Mouse (Mus musculus): ENCODE data around the gene Acox3. TPM values are rescaled to one million over a fixed set of nuclear protein-coding genes. Genes with fewer than 3 reads are reported as not detected.

The Acox3 gene
- total RNA-seq (2021): 10 to 100 TPM; 56.9 to 62.1 TPM
- polyA plus RNA-seq (2012; rRNA removed): 58.2 and 60.7 TPM in 2 replicates
- long read RNA-seq, transcript Acox3-202 (19 exons, 3,976 nt): major isoform, 9 of 24 reads
- long read RNA-seq, partial matches to known transcripts: 5 of 24 reads
- long read RNA-seq, other reads (novel, unspliced or antisense): 9 of 24 reads

DNA sequence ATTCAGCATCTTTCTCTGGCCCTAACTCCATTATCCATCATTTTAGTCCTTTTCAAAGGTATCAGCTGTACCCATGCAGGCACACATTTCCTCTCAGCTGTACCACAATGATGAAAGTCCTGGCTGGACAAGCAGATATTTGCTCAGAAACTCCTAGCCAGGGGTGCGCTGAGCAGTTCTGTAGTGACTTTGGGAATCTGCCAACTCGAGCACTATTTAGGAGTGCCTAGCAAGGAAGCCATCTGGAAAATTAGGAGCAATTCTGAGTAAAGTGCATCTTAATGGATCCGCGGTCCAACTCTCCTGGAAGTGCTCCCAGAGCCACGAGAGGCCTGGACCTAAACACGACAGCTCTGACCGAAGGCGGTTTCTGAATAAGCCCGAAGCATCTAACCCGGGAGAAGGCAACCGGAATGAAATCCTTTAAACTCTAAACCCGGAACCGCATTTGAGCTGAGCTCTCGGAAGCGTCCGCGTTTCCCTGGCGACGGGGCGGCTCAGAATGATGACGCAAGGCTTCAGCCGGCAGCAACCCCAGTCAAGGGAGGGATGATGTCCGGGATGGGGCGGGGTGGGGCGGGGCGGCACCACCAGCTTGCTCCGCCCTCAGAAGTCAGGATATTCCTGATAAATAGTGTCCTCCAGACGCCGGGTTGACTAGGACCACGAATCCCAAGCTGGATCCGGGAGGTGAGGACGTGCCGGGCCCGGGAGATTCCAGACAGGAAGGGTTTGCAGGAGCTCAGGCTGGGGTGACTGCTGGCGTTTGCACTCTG lies at the start of gene Acox3:
TSS of gene Acox3 (plus strand) at position 596 of the 776 bp plus-strand sequence.
- peak; percentile 97 for DNase-seq

DNA sequence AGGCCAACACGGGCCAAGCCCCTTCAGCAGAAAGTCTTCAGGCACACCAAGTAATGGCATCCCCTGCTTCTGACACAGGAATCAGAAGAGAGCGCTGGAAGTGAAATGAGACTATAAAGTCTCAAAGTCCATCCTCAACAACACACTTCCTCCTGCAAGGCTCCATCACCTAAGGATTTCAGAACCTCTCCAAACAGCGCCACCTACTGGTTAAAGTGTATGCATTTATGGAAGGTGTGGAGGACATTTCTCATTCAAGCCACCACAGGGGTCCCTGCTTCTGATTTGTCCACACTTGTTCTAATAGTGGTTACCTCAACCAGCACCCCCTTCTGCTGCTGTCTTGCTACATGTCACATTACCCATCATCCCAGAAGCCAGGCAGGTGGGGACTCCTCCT lies 46.6 kb upstream of the Acox3 start:
- DNase-seq: no peak

DNA sequence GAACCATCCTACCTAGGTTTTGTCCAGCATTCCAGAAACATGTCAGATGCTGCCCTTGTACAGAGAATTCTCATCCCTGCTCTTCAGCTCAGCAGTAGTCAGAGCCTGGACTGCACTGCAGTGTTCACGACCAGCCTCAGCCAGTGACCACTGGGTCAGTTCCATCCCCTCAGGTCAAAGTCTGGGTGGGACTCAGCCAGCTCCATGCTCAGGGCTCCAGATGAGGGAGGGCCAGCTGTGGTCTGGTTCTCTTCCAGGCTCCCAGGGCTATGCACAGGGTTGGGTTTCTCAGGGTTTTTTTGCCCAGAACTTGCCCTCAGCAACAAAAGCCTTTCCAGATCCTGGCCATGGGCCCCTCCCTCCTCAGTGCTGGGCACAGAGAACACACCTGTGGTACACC lies 45.4 kb upstream of the Acox3 start:
- DNase-seq: no peak

DNA sequence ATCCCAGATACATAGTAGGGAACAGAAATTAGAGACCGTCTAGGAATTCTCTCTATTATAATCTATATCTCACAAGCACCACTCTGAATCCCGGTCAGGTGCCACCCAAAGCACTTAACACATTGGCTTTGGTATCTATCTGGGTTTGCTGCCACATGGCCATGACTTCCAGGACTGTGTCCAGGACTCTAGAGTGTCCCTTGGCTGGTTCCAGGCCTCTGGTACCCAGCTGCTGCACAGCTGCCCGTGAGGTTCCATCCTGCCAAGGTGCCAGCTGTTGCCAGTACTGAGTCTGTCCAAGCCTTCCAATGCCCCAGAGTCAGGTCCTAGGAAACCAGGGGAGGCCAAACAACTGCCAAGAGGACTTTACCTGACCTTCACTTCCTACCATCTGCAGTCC lies 44.8 kb upstream of the Acox3 start:
- DNase-seq: no peak

DNA sequence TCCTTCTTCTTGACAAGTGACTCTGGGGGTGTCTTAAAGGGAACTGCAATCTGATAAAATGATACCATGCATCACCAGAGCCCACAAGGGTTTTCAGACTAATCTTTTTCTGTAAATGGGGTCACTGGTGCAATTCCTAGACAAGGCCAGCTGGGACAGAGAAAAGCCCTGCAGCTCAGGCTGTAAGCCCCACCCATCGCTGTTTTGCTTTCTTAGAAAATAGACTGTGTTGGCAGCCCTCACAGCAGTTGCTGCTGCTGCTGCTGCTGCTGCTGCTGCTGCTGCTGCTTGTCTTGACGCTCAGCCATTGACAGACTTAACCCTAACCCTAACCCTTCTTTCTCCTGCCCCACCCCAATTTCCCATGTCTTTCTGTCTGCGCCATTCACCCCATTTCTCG lies 43.3 kb upstream of the Acox3 start:
- no peak for DNase-seq

DNA sequence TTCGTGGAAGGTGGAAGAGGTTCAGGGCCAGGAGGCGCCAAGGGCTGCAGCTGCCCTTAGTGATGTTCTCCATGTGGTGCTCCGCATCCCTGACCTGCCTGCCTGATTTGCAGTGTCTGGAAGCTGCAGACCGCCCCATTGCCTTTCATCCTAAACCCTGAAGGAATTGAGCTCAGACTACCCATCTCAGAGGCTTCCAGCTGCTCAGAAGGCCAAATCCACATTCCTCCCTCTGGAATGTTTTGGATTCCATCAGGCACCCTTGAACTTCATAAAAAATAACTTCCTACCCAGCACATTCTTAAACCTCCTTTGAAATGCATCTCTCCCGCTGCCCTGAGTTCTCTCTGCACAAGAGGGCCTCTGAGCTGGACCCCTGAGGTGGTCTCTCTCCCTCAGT lies 42.3 kb upstream of the Acox3 start:
- DNase-seq: no peak

DNA sequence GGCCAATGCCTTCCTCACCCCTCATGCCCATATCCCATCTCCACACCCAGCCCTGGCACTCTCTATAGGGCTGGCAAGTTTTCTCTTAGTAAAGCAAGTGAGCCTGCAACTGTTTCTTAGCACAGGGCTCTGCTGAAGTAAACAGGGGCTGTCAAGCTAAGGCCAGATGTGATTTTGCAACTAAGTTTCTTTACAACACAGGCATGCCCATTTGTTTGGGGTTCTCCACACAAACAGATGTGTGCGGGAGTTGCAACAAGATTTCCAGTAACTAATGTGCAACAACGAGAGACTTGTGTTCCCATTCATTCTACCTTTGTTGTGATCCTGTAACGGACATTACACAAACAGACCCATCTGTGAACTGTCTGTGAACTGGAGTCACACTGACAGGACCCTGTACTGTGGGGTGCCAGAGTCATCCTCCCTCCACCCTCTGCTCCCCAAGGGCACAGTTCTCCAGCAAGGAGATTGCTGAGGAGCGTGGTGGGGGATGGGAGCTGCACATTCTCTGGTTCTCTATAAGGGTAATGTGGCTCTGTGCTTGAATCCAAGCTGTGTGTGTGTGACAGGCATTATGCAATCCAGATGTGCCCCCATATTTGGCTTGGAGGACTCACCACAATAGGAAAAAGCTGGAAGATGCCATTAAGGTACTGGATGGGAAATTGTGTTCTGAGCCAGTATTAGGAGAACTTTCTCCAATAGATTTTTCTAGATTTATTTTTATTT lies 41.6 kb upstream of the Acox3 start:
- no peak for DNase-seq

DNA sequence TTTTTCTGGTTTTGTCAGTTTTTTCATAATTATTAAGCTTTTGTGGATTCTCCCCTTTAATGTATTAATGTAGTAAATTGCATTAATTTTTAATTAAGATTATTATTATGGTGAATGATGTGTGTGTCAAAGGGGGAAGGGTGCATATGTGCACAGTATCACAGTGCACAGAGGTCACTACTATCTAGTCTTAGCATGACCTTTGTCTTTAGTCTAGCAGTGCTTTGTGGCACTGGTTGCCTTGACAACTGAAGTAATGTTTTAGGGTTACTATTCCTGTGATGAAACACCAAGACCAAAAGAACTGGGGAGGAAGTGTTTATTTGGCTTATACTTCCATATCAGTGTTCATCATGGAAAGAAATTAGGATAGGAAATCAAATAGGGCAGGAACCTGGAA lies 36.7 kb upstream of the Acox3 start:
- DNase-seq: no peak

DNA sequence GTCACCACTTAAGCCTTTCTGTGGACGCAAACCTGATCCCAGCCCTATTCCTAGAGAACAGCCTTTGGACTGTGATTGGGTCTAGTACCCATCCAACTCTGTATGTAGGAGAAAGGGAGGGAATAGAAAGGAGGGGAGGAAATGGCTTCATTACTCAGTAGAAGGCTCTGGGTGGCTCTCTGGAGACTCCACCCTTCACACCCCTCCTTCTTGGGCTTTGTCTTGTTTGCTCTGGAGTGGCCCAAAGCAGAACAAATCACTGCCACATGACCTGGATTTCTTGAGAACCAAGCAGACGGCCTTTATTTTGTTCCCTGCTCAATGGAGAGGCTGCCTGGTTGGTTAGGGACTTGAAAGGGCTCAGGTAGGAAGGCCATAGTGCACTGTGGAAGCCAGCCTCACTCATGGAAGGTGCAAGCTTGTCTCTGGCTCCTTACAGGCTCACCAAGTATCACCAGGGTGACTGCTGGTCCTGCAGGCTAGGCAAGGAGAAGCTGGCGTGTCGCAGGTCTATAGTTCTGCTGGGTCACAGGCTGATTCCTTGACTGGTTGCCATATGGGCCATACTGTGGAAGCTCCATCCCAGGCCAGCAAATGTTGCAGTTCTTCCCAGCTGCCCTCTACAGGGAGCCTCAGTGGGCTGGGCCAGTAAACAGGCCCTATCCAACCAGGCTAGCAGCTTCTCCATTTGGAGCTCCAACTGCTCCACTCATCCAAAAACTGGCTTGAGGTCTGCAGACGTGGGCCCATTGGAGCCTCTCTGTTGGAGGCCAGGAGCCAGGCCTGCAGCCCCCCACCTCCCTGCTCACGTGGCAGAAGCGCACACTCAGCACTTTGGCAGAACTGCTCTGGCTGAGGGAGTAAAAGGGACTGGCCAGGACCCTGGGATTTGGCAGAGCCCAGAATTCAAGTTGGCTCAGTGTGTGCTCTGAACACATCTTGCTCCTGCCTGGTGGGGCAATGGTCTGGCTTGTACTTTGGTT lies 30.7 kb upstream of the Acox3 start:
- no peak for DNase-seq

DNA sequence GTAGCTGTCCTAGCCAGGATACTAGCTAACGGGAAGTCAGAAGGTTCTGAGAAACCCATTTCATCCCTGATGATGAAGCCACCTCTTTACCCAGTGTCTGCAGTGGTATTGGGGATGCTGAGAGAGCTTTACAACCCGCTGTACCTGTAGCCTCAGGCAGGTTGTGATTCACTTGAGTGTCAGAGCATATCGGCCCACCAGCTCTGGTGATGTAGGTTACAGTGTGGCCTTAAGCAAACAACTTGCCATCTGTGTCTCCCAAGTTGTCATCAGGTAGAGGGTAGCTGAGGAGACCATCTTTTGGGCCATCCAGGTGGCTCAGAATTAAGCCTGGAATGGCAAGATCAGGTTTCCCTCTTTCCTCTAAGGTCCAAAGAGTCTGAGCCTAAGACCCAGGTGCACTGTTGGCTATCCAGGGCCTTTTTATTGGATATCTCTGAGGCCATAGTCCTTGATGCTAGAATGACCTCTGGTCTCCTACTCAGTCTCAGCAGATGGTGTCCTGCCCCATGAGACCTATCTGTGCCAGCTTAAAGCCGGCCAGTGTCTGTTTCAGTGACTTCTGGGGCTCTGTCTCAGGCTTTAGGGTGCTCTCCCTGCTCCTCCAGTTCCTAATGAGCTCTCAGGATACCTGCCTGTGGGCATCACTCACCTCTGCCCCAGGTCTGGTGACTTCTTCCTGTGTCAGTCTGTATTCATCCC lies 29.9 kb upstream of the Acox3 start:
- no peak for DNase-seq

DNA sequence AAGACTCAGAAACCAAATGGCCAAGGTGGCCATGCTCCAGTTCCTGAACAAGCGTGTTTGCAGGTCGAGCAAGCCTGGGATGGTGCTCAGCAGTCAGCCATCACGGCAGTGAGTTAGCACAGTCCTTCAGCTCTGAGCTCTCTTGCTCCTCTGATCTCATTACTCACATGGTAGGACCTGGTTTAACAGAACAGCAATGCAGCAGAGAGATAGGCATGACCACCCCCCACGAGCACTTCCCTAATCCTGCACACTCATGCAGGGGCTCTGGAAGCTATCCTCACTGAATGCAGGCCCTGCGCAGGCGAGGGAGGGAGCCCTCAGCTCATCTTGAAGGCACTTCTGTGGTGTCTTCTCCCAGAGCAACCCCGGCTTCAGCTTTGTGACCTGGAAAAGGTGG lies 26.4 kb upstream of the Acox3 start:
- no peak for DNase-seq

DNA sequence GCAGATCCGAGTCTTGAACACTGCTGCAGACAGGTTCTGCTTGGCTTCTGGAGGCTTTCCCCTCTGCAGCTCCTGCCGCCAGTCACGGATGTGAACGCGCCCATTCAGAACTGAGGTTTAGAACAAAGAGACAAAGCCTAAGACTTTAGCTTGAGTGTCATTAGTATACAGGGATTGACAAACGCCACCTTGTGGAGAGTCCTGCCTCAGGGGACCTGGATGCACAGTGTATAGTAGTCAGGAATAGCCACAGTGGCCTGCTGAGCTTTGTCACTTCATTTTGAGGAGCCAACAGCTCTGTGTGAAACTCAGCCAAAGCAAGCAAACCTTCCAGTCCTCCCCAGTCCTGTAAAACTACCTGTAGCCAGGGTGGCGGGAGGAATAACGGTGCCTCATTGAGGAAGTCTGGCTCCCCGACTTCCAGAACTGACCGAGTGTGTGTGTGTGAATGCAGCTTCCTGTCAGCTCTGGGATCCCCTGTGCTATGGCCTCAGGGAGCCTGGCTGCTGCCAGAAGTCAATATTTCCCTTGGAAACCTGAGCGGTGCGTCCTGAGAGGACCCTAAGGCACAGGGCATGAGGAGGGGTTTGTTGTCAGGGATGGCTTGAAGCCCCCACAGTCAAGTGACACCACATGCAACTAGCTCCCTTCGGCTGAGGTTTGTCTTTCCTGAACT lies 24.8 kb upstream of the Acox3 start:
- DNase-seq: no peak

DNA sequence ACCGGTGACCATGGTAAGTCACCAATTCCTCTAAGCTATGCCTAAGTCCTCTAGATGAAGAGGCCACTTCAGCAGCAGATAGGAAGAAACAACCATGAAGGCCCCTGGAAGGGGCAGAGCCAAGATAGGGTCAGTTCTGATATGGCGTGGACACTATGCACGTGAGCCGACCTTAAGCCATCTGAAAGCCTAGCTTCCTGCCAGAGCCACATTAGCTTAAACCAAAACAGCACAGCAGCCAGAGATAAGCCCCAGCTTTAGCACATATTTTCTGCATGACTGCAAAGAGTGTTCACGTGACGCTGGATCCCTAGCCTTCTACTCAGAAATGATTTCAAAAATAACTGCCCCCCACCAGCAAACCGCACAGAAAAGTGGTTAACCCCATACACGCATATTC lies 23.4 kb upstream of the Acox3 start:
- DNase-seq: no peak

DNA sequence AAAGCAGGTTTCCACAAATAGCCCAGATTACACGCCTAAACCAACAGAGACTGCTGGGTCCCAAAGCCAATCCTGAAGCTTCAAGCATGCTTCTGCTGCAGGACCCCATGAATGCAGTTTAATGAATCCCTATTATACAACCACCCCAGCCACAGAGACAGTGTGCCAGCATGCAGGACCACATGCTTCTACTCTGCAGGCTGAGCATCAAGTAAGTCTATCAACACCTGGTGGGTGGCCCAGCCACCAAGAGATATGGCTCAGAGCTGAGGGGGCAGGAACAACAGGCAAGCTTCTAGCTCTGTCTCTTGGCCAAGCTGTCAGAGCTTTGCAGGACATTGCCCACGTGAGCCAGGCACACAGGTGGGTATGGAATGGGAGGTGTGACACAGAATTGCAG lies 20.2 kb upstream of the Acox3 start:
- no peak for DNase-seq

DNA sequence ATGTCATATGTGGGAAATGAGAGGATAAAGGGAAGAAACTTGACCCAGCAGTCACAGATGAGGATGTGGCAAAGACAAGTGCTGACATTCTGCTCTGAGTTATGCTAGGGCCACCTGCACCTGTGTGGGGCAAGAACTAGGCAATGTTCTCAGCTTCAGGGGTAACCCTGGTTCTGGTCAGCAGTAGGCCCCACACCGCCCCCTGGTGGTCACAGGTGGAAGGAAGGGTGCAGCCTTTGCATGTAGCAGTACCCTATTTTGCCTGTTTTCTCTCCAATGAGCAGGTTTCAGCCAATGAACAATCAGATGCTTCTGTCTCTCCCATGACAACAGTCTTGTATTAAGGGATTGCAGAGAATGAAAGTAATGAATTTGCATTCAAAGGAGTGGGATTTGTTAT lies 19.4 kb upstream of the Acox3 start:
- peak; percentile 75 for DNase-seq

DNA sequence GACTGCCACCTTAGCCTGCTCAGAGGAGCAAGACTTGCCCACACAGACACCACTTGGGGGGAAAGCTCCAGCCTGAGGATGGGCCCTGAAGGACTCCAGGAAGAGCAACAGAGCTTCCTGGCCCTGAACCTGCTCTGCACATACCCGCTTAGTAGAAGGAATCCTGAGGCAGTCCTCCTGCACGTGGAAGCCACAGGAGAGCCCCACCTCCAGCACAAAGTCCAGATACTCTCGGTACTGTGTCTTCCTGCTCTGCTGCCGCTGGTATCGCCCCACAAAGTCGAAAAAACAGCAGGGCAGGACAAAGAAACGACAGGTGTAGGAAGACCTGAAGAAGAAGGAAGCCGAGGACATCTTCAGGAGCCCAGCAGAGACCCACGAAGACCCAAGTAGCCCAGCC lies 17.6 kb upstream of the Acox3 start:
- DNase-seq: no peak

DNA sequence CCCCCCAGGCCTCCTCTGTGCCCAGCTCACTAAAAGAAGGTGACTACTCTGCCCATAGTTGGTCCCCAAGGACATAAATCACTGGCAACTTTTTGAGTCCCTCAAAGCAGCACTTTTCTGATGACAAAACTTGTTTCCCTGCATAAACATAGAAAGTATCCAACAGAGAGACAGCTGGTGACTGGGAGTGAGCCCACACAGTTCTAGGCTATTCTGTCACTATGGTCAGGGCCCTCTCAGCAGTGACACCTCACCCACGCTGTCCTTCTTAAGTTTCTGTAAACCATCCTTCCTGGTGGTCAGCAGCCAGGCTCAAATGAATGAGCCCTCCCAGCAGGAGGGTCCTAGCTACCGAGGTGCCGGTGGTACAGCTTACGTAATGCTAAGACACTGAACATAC lies 16.2 kb upstream of the Acox3 start:
- DNase-seq: no peak

DNA sequence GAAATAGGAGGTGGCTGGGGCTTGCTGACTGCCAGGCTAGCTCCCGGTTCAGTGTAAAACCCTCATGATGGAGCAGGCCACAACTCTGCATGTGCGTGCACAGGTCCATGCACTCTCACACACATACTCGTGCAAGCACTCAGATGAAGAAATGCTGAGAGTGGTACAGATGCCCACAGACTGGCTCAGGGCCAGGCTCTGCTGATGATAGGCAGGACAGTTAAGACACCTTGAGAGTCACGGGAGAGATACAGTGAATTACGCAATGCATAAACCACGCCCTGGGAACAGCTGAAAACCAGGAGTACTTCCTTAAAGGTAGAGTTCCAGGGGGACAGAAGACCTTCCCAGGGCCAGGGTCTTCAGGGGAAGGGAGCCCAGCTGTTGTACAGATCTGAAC lies 11.3 kb upstream of the Acox3 start:
- DNase-seq: no peak

DNA sequence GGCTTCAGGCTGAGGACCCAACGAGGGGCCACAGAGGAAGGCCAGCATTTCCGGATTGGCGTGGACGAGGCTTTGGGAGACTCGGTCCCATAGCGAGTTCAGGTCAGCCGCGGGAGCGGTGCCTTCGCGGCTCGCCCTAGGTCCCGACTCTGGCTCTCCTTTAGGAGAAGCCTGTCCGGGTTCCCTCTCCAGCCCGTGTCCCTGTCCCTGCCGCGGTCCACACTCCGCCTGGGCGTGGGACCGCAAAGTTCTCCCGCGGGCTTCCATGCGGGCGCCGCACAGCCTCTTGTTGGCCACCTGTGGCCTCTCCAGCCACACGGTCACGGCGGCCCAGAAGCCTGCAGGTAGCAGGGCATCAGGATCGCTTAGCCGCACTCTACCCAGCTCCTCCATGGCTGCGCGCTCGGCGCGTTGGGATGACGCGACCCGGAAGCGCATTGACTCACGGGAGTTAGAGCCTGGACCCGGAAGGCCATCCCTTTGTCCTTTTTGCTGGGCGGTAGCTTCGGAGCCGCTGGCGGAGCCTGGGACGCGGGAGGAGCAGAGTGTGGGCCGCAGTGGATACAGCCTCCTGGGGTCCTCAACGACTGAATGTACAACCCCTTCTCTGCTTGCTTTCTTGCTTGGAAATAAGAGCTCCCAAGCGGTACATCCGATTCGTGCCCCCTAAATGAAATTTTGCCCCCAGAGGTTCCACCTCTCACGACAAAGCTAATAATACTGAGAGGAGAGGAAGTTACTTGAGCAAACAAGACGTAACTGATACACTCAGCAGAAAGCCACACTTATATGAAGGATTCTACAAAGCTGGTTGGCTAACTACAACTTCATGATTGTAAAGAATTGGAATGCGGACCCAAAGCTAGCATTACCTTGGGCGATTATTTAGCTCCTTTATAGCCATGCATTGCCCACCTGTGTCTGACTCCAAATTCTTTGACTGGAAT lies 7.9 kb upstream of the Acox3 start, which contains the start of gene Trmt44:
TSS of gene Trmt44 (minus strand) at position 418 of the 947 bp plus-strand sequence.
- DNase-seq: peak; percentile 96

All from adrenal gland, adult 2 months (tissue).